Comparison of ENCODE assay signal across 1 mouse cellular context in the genomic region with DNA sequence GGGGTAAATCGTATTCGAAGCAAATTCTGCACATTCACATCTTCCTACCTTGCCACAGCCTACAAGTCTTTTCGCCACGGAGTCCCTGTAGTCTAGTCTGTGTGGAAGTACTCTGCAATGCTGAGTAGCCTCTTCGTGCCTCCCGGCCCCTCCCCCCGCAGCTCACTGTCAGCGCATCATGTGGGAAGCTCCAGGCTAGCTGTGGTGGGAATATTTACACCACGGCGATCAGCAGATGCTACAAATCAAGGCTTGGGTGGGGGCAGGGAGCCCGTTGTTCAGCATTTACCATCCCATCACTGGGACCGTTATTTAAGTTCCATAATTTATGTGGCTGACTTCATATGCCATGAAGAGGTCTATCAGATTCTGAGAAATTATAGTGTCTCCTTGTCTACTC.
TF ChIP-seq lines count a peak whose summit lies in the region.

No protein-coding gene starts in this region.

TF ChIP-seq in CH12.LX, 34 proteins besides CTCF, POLR2A, EP300 and RAD21:
- TF ChIP-seq KAT2A (IDR thresholded peaks at IDR 0.05; ENCODE audit: insufficient replicate concordance, low read length) (no peak), HCFC1 (IDR thresholded peaks at IDR 0.05; ENCODE audit: low read depth, low read length) (no peak), MAZ (IDR thresholded peaks at IDR 0.05; ENCODE audit: low read depth, low read length) (no peak), MAFK (IDR thresholded peaks at IDR 0.05; ENCODE audit: insufficient replicate concordance, low read length) (no peak), CHD2 (IDR thresholded peaks at IDR 0.05; ENCODE audit: low read length) (no peak), POLR2AphosphoS2 (IDR thresholded peaks at IDR 0.05; ENCODE audit: low read depth, low read length) (no peak), USF1 (IDR thresholded peaks at IDR 0.05; ENCODE audit: low read depth, low read length) (no peak), MYC (IDR thresholded peaks at IDR 0.05; ENCODE audit: low read depth, low read length) (no peak), BHLHE40 (IDR thresholded peaks at IDR 0.05; ENCODE audit: low read depth, low read length) (no peak), JUN (IDR thresholded peaks at IDR 0.05; ENCODE audit: insufficient read depth, low read depth, low read length) (no peak), ZMIZ1 (IDR thresholded peaks at IDR 0.05; ENCODE audit: low read depth, low read length) (no peak), SMC3 (IDR thresholded peaks at IDR 0.05; ENCODE audit: low read depth, low read length) (no peak)
